Mouse (Mus musculus): ENCODE results near the gene Gng8. TPM values are rescaled to one million over a fixed set of nuclear protein-coding genes. Genes with fewer than 3 reads are reported as not detected.

Gng8 gene
- polyA plus RNA-seq, 1 experiment from 2014 or later, result 12.1 TPM

DNA sequence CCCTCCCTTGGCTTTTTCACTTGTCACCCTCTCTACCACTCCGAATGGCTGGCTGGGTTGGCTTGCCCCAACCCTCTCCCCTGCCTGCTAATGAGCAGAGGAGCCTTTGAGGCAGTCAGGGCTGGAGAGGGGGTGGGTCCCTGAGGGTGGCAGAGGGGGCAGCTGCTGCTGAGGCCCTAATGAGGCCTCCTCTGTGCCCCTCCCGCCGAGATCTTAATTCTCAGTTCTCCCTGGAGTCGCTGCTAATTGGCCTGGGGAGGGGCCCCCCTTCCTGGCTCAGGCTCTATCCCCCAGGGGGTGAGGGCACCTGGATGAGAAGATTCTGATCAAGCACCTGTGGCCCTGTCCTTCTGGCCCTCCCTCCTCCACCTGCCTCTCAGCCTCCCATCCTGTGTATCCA is 2.7 kb downstream of the Gng8 start:
- peak overlapping the region; percentile 58 for H3K4me2 ChIP-seq (replicated peaks)
- peak; percentile 69 for ATAC-seq (ENCODE audit: low FRiP score, low read depth)

DNA sequence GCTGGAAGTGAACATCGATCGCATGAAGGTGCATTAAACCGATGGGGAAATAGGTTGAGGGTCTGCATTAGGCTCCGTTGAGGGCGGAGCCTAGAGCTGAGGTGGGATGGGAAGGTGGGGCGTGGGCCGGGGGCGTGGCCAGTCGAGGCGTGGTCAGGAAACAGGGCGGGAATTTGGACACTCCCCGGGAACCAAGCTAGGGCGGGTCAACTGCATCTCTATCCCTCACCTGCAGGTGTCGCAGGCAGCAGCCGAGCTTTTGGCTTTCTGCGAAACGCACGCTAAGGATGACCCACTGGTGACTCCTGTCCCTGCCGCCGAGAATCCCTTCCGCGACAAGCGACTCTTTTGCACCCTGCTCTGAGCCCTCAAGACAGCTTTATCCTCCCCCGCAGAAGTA is 3.4 kb downstream of the Gng8 start:
- no peaks in the 10 kb centered on the region for H3K36me3 ChIP-seq
- H3K27ac ChIP-seq (replicated peaks), result peak overlapping the region; percentile 40
- H3K4me3 ChIP-seq, result peak overlapping the region; percentile 24
- peak; percentile 24 for ATAC-seq (ENCODE audit: low FRiP score, low read depth)
- 0 out of 2 replicates have a peak overlapping the region, but pooled peaks have one; percentile 12 for H3K9ac ChIP-seq (replicated peaks)
- H3K4me2 ChIP-seq (replicated peaks), result peak overlapping the region; percentile 58
- WGBS, result 1% methylated on average over 24 of the region's 24 CpGs
- H3K4me1 ChIP-seq, result peaks cover 45% of the 10 kb centered on the region
- no peaks in the 10 kb centered on the region for H3K9me3 ChIP-seq
- H3K27me3 ChIP-seq, result peaks cover 57% of the 10 kb centered on the region

More for the DNA sequence above, 2.7 kb downstream of the Gng8 start:
- Histone ChIP-seq H3K27me3 (peaks cover 58% of the 10 kb centered on the region), H3K9ac (replicated peaks) (0 out of 2 replicates have a peak overlapping the region, but pooled peaks have one; percentile 20), H3K4me1 (peaks cover 41% of the 10 kb centered on the region), H3K9me3 (no peaks in the 10 kb centered on the region), H3K27ac (replicated peaks) (peak overlapping the region; percentile 40), H3K36me3 (no peaks in the 10 kb centered on the region), H3K4me3 (peak overlapping the region; percentile 24; the same call in 1 of the 2 replicates)
- WGBS, result 0% methylated on average over 4 of the region's 4 CpGs

DNA sequence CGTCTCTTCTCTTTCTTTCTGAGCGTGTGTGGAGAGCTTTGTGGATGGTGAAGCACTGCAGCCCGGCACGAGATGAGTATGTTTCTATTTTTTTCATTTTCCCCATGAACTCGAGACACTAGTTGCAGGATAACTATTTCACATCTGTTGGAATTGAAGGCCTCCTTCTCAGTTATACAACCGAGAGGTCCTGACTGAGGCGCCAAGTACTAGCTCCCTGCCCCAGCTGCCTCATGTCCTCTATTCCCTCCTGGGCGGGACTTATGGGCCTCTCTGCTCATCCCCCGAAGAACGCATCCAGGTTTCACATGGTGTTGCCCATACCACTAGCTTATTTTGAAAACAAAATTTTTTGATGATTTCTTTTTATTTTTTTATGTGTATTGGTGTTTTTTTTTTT is 3.9 kb downstream of the Gng8 start:
- ATAC-seq (ENCODE audit: low FRiP score, low read depth), result no peak
- Histone ChIP-seq H3K9me3 (no peaks in the 10 kb centered on the region), H3K4me3 (peak overlapping the region; percentile 24; the same call in 1 of the 2 replicates), H3K4me1 (peaks cover 50% of the 10 kb centered on the region), H3K27ac (replicated peaks) (0 out of 2 replicates have a peak overlapping the region, but pooled peaks have one; percentile 40), H3K27me3 (peaks cover 52% of the 10 kb centered on the region), H3K36me3 (no peaks in the 10 kb centered on the region), H3K9ac (replicated peaks) (0 out of 2 replicates have a peak overlapping the region, but pooled peaks have one; percentile 12), H3K4me2 (replicated peaks) (peak overlapping the region; percentile 58)
- 29% methylated on average over 10 of the region's 10 CpGs for WGBS

DNA sequence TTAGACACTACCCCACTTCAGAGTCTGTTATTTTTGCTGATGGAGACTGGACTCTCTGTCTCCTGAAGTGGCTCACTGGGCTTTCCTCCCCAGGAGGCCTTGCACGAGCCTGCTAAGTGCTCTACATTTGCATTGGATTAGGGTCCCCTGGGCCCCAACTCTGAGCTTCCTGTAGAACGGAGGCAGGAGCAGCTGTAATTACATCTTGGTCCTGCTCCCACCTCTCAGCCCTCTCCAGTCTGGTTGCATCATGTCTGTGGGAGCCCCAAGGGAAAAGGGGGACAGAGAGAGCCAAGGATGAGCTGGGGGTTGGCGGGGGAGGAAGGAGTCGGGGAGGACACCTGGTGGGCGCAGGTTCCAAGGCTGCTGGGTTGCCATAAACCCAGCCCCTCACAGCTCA is 8.9 kb downstream of the Gng8 start:
- WGBS, result 17% methylated on average over 5 of the region's 5 CpGs
- peak overlapping the region; percentile 64 for H3K27ac ChIP-seq (replicated peaks)
- ATAC-seq (ENCODE audit: low FRiP score, low read depth), result 0 out of 2 replicates have a peak, but pooled peaks have one; percentile 44
- H3K27me3 ChIP-seq, result peaks cover 19% of the 10 kb centered on the region
- H3K4me3 ChIP-seq, result no peak overlapping the region
- no peaks in the 10 kb centered on the region for H3K36me3 ChIP-seq
- H3K9ac ChIP-seq (replicated peaks), result no peak overlapping the region
- no peaks in the 10 kb centered on the region for H3K9me3 ChIP-seq
- H3K4me2 ChIP-seq (replicated peaks), result no peak overlapping the region
- peaks cover 22% of the 10 kb centered on the region for H3K4me1 ChIP-seq

DNA sequence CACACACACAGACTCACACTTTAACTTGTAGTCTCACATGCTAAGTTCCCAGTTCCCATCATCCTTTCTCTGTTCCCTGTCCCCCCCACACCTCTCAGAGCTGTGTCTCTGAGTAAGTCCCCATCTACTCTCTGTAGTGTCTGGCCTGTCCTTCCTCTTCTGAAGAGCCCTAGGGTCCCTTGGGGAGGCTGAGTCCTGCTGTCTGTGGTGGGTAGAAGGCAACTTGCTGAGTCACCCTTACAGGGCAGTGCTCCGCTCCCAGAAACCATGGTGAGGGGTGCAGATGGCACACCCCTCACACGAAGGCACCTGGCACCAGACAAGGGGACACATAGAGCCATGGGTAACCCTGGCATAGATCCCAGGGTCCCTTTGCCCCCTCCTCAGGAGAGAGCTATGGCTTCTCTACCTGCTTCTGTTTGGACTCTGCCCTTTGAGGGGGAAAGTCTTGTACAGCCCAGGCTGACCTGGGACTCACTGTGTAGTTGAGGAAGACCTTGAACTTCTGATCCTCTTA is 11.9 kb downstream of the Gng8 start:
- no peaks in the 10 kb centered on the region for H3K9me3 ChIP-seq
- no peak for ATAC-seq (ENCODE audit: low FRiP score, low read depth)
- WGBS, result 85% methylated on average over 2 of the region's 2 CpGs
- peaks cover 20% of the 10 kb centered on the region for H3K27me3 ChIP-seq
- no peak overlapping the region for H3K4me3 ChIP-seq
- peaks cover 34% of the 10 kb centered on the region for H3K4me1 ChIP-seq
- no peak overlapping the region for H3K27ac ChIP-seq (replicated peaks)
- no peak overlapping the region for H3K4me2 ChIP-seq (replicated peaks)
- no peak overlapping the region for H3K9ac ChIP-seq (replicated peaks)
- no peaks in the 10 kb centered on the region for H3K36me3 ChIP-seq

DNA sequence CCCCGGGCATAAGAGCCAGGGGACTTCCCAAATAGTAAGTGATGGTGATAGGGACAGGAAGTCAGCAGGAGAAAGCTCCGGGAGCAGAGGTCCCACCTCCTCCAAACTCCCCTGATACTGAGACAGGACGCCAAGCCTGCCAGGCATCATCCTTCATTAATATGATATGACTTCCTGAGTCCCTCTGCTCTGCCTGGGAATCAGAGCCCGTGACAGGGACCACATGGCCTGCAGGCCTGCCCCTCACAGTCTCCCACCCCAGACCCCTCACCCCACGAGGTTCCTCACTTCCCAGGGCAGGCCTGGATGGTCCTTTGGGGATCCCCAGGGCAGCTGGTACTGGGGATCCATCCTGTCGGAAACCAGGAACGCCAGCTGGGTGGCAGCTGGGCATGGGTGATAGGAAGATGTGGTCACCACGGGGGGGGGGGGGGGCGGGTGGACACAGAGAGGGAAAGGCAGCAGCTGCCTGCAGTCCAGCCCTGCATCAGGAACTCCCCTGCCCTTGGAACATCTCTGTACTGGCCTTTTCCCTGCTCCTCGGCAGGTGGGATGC is 12.6 kb downstream of the Gng8 start:
- no peak overlapping the region for H3K9ac ChIP-seq (replicated peaks)
- no peak for ATAC-seq (ENCODE audit: low FRiP score, low read depth)

DNA sequence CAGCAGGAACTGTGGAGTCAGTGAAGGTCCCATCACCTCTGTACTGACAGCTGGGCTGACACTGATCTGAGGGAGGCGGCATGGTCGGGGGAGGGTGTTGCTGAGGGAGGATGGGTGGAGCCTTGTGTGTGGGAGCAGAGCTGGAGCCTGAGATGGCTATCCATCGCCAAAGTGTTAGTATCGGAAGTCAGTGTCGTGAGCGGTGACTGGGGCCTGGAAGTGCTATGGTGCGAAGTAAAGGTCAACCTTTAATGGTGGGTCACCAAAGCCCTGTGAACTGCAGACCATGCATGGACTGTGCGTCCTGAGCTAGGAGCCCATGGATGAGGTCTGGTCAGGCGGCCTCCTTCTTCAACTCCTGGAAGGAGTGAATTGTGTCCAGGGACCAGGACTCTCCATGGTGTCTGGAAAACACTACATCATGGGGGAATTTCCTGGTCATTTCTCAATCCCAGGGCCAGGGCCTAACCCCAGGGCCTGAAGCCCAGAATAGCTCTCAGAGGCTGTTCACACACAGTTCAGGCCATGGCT is 14.0 kb downstream of the Gng8 start:
- no peak for ATAC-seq (ENCODE audit: low FRiP score, low read depth)
- peaks cover 24% of the 10 kb centered on the region for H3K4me1 ChIP-seq
- H3K9ac ChIP-seq (replicated peaks), result no peak overlapping the region
- H3K9me3 ChIP-seq, result no peaks in the 10 kb centered on the region
- no peak overlapping the region for H3K4me2 ChIP-seq (replicated peaks)
- H3K27ac ChIP-seq (replicated peaks), result no peak overlapping the region
- H3K36me3 ChIP-seq, result no peaks in the 10 kb centered on the region
- H3K27me3 ChIP-seq, result peaks cover 24% of the 10 kb centered on the region
- 55% methylated on average over 9 of the region's 9 CpGs for WGBS
- no peak overlapping the region for H3K4me3 ChIP-seq

More for the DNA sequence above, 12.6 kb downstream of the Gng8 start:
- WGBS, result 65% methylated on average over 9 of the region's 10 CpGs
- Histone ChIP-seq H3K4me1 (peaks cover 34% of the 10 kb centered on the region), H3K4me2 (replicated peaks) (no peak overlapping the region), H3K9me3 (no peaks in the 10 kb centered on the region), H3K4me3 (no peak overlapping the region), H3K27me3 (peaks cover 26% of the 10 kb centered on the region), H3K36me3 (no peaks in the 10 kb centered on the region), H3K27ac (replicated peaks) (no peak overlapping the region)

DNA sequence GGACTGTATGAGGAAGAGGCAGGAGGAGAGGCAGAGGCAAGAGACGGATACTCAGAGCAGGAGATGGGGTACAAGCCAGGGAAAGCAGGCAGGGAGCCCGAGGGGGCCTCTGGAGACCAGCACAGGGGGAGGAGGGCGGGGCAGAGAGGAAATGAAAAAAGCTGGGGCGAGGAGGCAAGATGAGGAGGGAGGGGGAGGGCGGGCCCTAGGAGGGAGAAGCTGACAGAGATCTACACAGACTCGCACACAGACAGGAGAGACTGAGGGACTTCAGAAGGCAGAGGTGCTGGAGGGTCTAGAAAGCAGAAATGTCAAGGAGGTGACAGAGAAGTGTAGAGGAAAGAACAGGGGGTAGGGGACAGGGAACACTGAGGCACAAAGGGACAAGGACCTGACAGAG is 14.7 kb downstream of the Gng8 start, which contains the start of gene Ptgir:
Gene Ptgir (plus strand): TSS at position 210 of the 400 bp plus-strand sequence.
- WGBS, result 10% methylated on average over 6 of the region's 6 CpGs
- Histone ChIP-seq H3K4me1 (peaks cover 22% of the 10 kb centered on the region), H3K36me3 (no peaks in the 10 kb centered on the region), H3K9me3 (no peaks in the 10 kb centered on the region), H3K4me3 (no peak within 1 kb of the TSS), H3K27me3 (peaks cover 24% of the 10 kb centered on the region), H3K9ac (replicated peaks) (0 out of 2 replicates have a peak within 1 kb of the TSS, but pooled peaks have one; percentile 20), H3K4me2 (replicated peaks) (no peak within 1 kb of the TSS), H3K27ac (replicated peaks) (no peak within 1 kb of the TSS)
- ATAC-seq (ENCODE audit: low FRiP score, low read depth), result 0 out of 2 replicates have a peak, but pooled peaks have one; percentile 34

DNA sequence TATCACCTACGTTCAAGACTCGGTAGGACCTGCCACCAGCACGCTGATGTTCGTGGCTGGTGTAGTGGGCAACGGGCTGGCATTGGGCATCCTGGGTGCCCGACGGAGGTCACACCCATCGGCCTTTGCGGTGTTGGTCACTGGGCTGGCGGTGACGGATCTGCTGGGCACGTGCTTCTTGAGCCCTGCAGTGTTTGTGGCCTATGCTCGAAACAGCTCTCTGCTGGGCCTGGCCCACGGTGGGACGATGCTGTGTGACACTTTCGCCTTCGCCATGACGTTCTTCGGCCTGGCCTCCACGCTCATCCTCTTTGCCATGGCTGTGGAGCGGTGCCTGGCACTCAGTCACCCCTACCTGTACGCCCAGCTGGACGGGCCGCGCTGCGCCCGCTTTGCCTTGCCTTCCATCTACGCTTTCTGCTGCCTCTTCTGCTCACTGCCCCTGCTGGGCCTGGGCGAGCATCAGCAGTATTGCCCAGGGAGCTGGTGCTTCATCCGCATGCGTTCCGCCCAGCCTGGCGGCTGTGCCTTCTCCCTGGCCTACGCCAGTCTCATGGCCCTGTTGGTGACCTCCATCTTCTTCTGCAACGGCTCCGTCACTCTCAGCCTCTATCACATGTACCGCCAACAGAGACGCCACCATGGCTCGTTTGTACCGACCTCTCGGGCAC is 15.4 kb downstream of the Gng8 start:
- peaks cover 20% of the 10 kb centered on the region for H3K4me1 ChIP-seq
- no peaks in the 10 kb centered on the region for H3K9me3 ChIP-seq
- no peak overlapping the region for H3K4me3 ChIP-seq
- no peaks in the 10 kb centered on the region for H3K36me3 ChIP-seq
- H3K4me2 ChIP-seq (replicated peaks), result no peak overlapping the region
- no peak for ATAC-seq (ENCODE audit: low FRiP score, low read depth)
- WGBS, result 96% methylated on average over 41 of the region's 41 CpGs
- H3K9ac ChIP-seq (replicated peaks), result no peak overlapping the region
- peaks cover 22% of the 10 kb centered on the region for H3K27me3 ChIP-seq
- H3K27ac ChIP-seq (replicated peaks), result no peak overlapping the region

DNA sequence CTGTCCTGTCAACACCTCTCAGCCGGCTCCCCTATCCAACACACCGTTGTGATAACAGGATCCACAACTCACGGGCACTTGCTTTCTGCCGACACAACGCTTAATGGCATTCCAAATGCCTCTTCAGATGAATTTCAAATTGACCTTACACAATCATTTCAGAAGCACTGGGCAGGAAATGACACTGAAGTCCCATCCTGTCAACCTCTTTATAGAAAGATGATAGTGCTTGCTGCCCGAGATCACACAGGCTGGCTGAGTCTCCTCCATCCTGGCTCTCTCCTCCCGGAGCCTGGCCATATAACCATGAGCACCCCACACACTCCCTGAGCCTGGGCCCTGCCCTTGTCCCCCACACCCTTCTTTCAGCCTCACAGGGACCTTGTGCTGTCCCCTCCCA is 16.3 kb downstream of the Gng8 start:
- H3K4me3 ChIP-seq, result no peak overlapping the region
- peaks cover 19% of the 10 kb centered on the region for H3K4me1 ChIP-seq
- no peaks in the 10 kb centered on the region for H3K36me3 ChIP-seq
- no peak for ATAC-seq (ENCODE audit: low FRiP score, low read depth)
- H3K9me3 ChIP-seq, result no peaks in the 10 kb centered on the region
- H3K27ac ChIP-seq (replicated peaks), result no peak overlapping the region
- 0 out of 2 replicates have a peak overlapping the region, but pooled peaks have one; percentile 1 for H3K4me2 ChIP-seq (replicated peaks)
- H3K9ac ChIP-seq (replicated peaks), result no peak overlapping the region
- H3K27me3 ChIP-seq, result peaks cover 18% of the 10 kb centered on the region
- WGBS, result 80% methylated on average over 7 of the region's 7 CpGs

DNA sequence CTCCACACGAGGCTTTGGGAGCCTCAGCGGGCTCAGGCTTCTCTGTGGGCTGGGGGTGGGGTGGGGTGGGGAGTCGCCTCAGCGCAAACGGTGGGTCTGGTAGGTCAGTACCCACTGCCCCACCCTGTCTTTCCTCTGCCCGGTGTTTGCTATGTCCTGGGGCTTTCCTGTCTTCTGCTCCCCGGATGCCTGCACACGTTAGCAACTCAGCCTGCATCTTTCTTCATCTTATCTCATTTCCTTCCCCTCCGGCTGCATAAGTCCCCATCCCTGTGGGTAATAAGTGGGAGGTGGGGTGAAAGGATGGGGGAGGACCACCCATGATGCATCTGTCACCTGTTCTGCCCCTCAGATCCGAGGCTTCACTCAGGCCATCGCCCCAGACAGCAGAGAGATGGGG is 16.8 kb downstream of the Gng8 start:
- H3K4me2 ChIP-seq (replicated peaks), result peak overlapping the region; percentile 1; the same call in 1 of the 2 replicates
- no peak overlapping the region for H3K4me3 ChIP-seq
- H3K27ac ChIP-seq (replicated peaks), result no peak overlapping the region
- H3K27me3 ChIP-seq, result peaks cover 16% of the 10 kb centered on the region
- no peaks in the 10 kb centered on the region for H3K9me3 ChIP-seq
- no peak overlapping the region for H3K9ac ChIP-seq (replicated peaks)
- no peak for ATAC-seq (ENCODE audit: low FRiP score, low read depth)
- peaks cover 19% of the 10 kb centered on the region for H3K4me1 ChIP-seq
- WGBS, result 47% methylated on average over 11 of the region's 11 CpGs
- H3K36me3 ChIP-seq, result no peaks in the 10 kb centered on the region

DNA sequence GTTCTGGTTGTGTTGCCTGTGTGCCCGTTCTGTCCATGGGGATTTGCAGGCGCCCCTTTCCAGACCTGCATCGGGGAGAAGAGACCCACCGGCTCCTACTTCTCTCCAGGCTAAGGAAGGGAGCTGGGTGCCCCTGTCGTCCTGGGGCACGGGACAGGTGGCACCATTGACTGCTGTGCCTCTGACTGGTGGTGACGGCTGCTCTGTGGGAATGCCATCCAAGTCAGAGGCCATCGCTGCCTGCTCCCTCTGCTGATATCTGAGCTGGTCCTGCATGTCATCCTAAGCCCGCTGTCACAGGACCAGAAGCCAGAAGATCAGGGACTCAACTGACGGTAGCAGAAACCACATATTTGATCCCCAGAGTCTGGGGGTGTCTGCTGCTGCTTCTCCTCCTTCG is 17.3 kb downstream of the Gng8 start:
- H3K36me3 ChIP-seq, result no peaks in the 10 kb centered on the region
- no peak overlapping the region for H3K4me2 ChIP-seq (replicated peaks)
- no peak overlapping the region for H3K9ac ChIP-seq (replicated peaks)
- peaks cover 13% of the 10 kb centered on the region for H3K27me3 ChIP-seq
- 67% methylated on average over 11 of the region's 11 CpGs for WGBS
- peaks cover 19% of the 10 kb centered on the region for H3K4me1 ChIP-seq
- H3K27ac ChIP-seq (replicated peaks), result no peak overlapping the region
- no peak for ATAC-seq (ENCODE audit: low FRiP score, low read depth)
- H3K9me3 ChIP-seq, result no peaks in the 10 kb centered on the region
- no peak overlapping the region for H3K4me3 ChIP-seq

Data from midbrain, embryonic 12.5 days (tissue).